Mouse (Mus musculus): Measurements from ENCODE around the gene Msi2. TPM values are rescaled to one million over a fixed set of nuclear protein-coding genes. Genes with fewer than 3 reads are reported as not detected.

Msi2 gene
- total RNA-seq, 2 experiments from 2014 or later: 75.8 to 90.1 TPM

DNA sequence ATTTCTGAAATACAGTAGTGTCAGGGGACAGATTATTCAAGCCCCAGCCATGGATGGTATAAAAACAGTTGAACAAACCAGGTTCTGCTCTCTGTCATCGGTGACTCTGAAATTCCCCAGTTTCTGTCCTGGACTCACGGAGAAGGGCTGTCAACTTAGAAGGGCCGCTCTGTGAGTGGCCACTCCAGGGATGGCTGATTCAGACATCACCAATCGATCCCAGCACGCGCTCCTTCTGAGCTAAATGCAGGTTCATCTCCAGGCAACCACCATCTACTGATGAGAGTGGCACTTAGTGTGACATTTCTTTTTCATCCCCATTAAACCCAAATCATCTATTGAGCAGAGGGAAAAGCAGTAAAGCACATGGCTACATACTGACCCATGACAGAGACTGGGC lies 416.7 kb downstream of the Msi2 start:
- DNase-seq: peak; percentile 42
- intact Hi-C loops (cut with DNase I): no loop called here

- intact Hi-C loops (cut with DNase I): loop anchor here (10.0 kb wide), 2 partner anchors 425 to 525 kb away; no protein-coding TSS in a partner anchor
- no peak for DNase-seq
Measured at GRCm38 (mm10) chr11:88299345-88299744, 419.0 kb downstream of the Msi2 start.

- peak; percentile 41 for DNase-seq
- intact Hi-C loops (cut with DNase I): loop anchor here (10.0 kb wide), 2 partner anchors 427 to 527 kb away; no protein-coding TSS in a partner anchor
Measured at GRCm38 (mm10) chr11:88297526-88297925, 420.8 kb downstream of the Msi2 start.

DNA sequence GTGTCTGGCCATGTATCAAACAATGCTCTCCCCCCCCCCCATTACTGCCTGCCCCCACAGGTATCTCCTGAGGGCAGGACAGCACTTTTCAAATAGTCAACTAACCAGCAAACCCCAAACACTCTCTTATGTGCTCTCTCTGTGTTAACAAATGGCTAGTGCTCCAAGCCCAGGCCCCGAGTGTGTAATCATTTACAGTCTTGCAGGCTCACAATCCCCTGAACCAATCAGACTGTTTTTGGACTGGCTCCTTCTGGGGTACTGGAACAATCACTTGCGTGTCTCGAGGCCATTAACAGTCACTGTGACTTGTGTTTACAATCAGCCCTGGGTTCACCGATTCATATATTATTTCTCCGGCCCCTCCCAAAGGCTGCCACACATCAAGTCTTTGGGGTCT lies 423.0 kb downstream of the Msi2 start:
- no peak for DNase-seq
- intact Hi-C loops (cut with DNase I): loop anchor here (10.0 kb wide), 2 partner anchors 430 to 530 kb away; no protein-coding TSS in a partner anchor

DNA sequence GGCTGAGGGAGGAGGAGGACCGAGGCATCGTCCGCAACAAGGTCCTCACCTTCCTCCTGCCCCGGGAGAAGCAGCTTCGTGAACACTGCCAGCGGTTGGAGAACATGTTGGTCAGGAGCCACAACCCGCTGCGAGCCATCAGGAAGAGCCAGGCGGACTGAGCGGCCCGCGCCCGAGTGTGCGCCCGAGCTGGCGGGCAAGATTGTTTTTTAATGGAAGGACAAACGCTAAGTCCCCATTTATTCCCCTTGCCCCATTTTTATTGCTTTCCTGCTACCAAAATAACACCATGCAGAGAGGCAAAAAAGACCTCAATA lies 424.0 kb downstream of the Msi2 start:
- peak; percentile 67 for DNase-seq
- intact Hi-C loops (cut with DNase I): loop anchor here (10.0 kb wide), 2 partner anchors 430 to 530 kb away; no protein-coding TSS in a partner anchor

GRCm38 (mm10) chr11:88293631-88294393 lies 424.5 kb downstream of the Msi2 start, which contains the start of gene Ccdc182:
Gene Ccdc182, plus strand, starts transcription at chr11:88294058.
- DNase-seq: no peak
- intact Hi-C loops (cut with DNase I): loop anchor here (10.0 kb wide), 2 partner anchors 431 to 531 kb away; no protein-coding TSS in a partner anchor

DNA sequence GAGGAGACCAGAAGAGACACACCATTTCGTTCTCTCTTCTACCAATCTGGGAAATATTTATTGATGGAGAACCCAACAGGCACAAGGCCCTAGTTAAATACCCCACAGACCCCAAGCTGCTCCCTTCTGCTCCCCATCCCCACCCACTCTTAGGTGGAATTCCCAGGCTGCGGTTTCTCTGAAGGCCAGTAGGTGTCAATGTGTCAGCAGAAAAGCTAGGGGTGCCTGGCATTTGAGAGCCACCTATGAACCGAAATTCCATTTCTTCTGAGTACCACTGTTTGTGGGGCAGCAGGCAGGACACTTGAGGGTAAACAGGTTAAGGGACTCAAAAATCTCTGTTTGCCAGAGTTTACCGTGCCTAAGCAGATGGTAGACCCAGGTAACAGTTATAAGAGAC lies 426.6 kb downstream of the Msi2 start:
- intact Hi-C loops (cut with DNase I): loop anchor here (10.0 kb wide), 2 partner anchors 433 to 533 kb away; no protein-coding TSS in a partner anchor
- peak; percentile 52 for DNase-seq

GRCm38 (mm10) chr11:88291245-88291644 lies 427.1 kb downstream of the Msi2 start:
- no peak for DNase-seq
- intact Hi-C loops (cut with DNase I): loop anchor here (10.0 kb wide), 2 partner anchors 434 to 534 kb away; no protein-coding TSS in a partner anchor

Small RNA genes within 50 kb of the gene (microRNA-seq; reads per million reads assigned to microRNA genes)
- not detected for gene Mir378b

Other genes starting within 250 kb of the Msi2 start
- gene Akap1, start 146.1 kb upstream of the Msi2 start, total RNA-seq (2021): 10 to 100 TPM; 52.9 to 55.4 TPM
- gene Scpep1, start 237.0 kb upstream of the Msi2 start, total RNA-seq (2021): 10 to 100 TPM; 26.7 to 26.8 TPM
- gene Elobl, start 248.4 kb upstream of the Msi2 start, total RNA-seq (2021): not detected

Data from left cerebral cortex, postnatal 4 days (tissue).